Mouse (Mus musculus) CH12F3 (cell line): Measurements from ENCODE around the gene Nudt22.

Experiments used
- in situ Hi-C: fragments of 300-500 bp; cut with MboI; formaldehyde crosslinking; loops from 2 replicates; pipeline ENCODE4 v1.14.3; 2020; ENCODE audit warnings: low sequenced_read_pairs

The Nudt22 gene

GRCm38 (mm10) chr19:6950613-6951153 lies 45.2 kb downstream of the Nudt22 start:
- in situ Hi-C loops: no loop called here

GRCm38 (mm10) chr19:6949951-6950350 lies 46.0 kb downstream of the Nudt22 start:
- in situ Hi-C loops: no loop called here

GRCm38 (mm10) chr19:6949532-6949931 lies 46.4 kb downstream of the Nudt22 start:
- in situ Hi-C loops: no loop called here

GRCm38 (mm10) chr19:6948186-6948585 lies 47.7 kb downstream of the Nudt22 start:
- in situ Hi-C loops: no loop called here

- in situ Hi-C loops: no loop called here
Observed at GRCm38 (mm10) chr19:6947742-6948141, 48.2 kb downstream of the Nudt22 start.

- in situ Hi-C loops: no loop called here
Observed at GRCm38 (mm10) chr19:6943709-6944108, 52.2 kb downstream of the Nudt22 start.
